Mouse (Mus musculus): ENCODE data around the gene Xpo4. TPM values are rescaled to one million over a fixed set of nuclear protein-coding genes. Genes with fewer than 3 reads are reported as not detected.
"Not testable (repeated sequence)": the region's sequence is repeated elsewhere in the genome, so short reads cannot be mapped to it uniquely, and the experiment has no call there.

Gene Xpo4
- total RNA-seq, 2 experiments from 2014 or later, result 11.6 to 12.8 TPM

GRCm38 (mm10) chr14:57686647-57687046, 21.4 kb upstream of the Xpo4 start:
- intact Hi-C loops (cut with DNase I), result no loop called here
- no peak for DNase-seq

DNA sequence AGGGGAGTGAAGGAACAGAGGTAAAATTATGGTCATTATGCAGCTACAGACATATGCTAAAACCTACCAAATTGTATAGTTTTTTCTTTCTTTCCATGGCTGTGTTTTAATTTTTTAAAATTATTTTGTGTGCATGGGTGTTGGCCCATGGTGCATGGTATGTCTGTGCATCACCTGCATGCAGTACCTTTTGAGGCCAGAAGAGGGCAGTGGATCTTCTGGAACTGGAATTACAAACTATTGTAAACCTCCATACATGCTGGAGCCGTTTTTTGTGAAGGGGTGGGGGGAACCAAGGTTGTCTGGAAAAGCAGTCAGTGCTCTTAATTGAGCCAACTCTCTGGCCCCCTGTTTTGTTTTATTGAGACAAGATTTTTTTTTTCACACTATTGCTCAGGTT, 19.3 kb upstream of the Xpo4 start:
- peak; percentile 69 to 81 for DNase-seq
- intact Hi-C loops (cut with DNase I), result loop anchor here (5.0 kb wide), 4 partner anchors 113 to 1428 kb away; partner anchors contain the start of genes Mrpl57, Sap18 and Ska3

- DNase-seq, result no peak
- intact Hi-C loops (cut with DNase I), result loop anchor here (5.0 kb wide), 4 partner anchors 115 to 1430 kb away; partner anchors contain the start of genes Mrpl57, Sap18 and Ska3
Observed at GRCm38 (mm10) chr14:57682751-57683150, 17.5 kb upstream of the Xpo4 start.

DNA sequence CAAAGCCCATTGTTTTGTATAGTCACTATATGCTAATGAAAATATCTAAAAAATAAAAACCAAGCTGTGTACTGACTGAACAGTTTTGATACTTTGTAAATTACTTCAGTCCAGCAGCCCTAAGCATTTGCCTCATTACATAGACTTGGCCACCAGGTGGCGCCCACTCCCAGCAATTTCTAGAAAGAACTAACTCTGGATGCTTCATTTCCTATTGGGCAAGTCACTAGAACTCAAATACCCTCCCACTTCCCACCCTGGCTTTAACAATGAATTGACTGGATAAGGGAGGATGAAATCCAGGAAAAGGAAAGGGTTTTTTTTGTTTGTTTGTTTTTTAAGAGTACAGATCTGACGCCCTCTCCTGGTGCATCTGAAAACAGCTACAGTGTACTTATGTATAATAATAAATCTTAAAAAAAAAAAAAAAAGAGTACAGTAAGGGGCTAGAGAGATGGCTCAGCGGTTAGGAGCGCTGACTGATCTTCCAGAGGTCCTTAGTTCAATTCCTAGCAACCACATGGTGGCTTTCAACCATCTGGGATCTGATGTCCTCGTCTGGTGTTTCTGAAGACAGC, 14.8 kb upstream of the Xpo4 start:
- intact Hi-C loops (cut with DNase I), result loop anchor here (1.0 to 5.0 kb wide), 5 partner anchors 117 to 1432 kb away; partner anchors contain the start of genes Mrpl57, Sap18 and Ska3

GRCm38 (mm10) chr14:57679523-57679922, 14.3 kb upstream of the Xpo4 start:
- intact Hi-C loops (cut with DNase I), result no loop called here

More for the DNA sequence above, 14.8 kb upstream of the Xpo4 start:
- peak; percentile 89 to 90 for DNase-seq

GRCm38 (mm10) chr14:57675481-57675880, 10.3 kb upstream of the Xpo4 start:
- intact Hi-C loops (cut with DNase I), result no loop called here
- no peak for DNase-seq

More at GRCm38 (mm10) chr14:57679523-57679922, 14.3 kb upstream of the Xpo4 start:
- DNase-seq, result no peak

DNA sequence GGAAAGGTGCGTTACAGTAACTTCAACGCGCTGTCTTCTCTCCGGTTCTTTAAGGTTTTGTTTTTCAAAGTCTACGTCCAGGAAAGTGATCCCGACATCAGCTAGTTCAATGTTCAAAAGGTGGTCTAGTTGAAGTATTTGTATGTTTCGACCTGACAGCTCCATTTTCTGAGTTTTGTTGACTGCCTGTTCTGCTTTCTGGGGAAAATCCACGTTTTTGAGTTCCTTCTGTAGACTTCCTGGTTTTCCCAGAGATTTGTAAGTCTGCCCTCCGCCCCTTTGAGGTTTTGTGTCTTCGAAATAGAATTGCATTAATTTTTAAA, 359 bp upstream of the Xpo4 start:
- no peak for DNase-seq
- intact Hi-C loops (cut with DNase I), result no loop called here

GRCm38 (mm10) chr14:57664311-57664821, 864 bp downstream of the Xpo4 start:
- intact Hi-C loops (cut with DNase I), result no loop called here
- DNase-seq, result no peak

DNA sequence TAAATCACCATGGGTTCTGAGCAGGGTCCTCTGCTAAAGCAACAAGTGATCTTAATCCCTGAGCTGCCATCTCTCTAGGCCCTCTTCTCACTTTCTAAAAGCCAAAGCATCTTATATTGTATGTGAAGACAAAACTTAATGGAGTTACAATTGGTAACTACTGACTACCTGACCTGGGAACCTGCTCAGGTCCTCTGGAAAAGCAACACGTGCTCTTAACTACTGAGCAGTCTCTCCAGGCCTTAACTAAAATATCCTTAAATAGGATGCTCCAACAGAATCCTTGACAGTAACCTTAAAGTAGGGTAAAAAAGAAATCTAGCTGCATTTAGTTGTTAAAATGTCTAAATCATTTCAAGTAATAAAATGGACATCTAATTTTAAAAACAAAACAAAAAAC, 1.6 kb downstream of the Xpo4 start:
- intact Hi-C loops (cut with DNase I), result no loop called here
- DNase-seq, result no peak

- intact Hi-C loops (cut with DNase I), result no loop called here
- DNase-seq, result no peak
Observed at GRCm38 (mm10) chr14:57658301-57658700, 6.9 kb downstream of the Xpo4 start.

GRCm38 (mm10) chr14:57657500-57657899, 7.7 kb downstream of the Xpo4 start:
- intact Hi-C loops (cut with DNase I), result no loop called here
- no peak for DNase-seq

DNA sequence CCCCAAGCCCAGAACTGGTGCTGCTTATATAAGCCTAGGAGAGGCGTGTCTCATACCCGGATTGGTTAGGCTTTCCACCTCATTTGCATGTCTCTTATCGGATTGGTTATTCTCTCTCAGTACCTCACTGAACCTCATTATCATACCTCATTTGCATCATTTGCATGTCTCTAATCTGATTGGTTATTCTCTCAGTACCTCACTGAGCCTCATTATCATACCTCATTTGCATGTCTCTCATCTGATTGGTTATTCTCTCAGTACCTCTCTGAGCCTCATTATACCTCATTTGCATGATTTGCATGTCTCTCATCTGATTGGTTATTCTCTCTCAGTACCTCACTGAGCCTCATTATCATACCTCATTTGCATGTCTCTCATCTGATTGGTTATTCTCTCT, 8.7 kb downstream of the Xpo4 start:
- DNase-seq; intact Hi-C loops (cut with DNase I): not testable (repeated sequence)

DNA sequence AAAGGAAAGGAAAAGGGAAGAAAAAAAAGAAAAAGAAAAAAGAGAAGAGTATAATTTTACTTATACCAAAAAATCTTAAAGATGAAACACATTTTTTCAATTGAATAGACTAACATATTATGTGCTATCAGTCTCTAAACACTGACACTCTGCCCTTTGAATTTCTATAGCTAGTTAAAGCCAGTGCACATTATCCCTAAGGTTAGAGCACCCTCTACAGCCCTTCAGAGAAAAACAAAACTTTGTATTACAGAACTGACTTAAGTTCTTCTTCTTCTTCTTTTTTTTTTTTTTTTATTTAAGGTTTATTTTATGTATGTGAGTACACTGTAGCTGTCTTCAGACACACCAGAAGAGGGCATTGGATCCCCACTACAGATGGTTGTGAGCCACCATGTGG, 15.7 kb downstream of the Xpo4 start:
- intact Hi-C loops (cut with DNase I), result loop anchor here (5.0 kb wide), 1 partner anchor 277 kb away; no protein-coding TSS in a partner anchor
- DNase-seq, result no peak

DNA sequence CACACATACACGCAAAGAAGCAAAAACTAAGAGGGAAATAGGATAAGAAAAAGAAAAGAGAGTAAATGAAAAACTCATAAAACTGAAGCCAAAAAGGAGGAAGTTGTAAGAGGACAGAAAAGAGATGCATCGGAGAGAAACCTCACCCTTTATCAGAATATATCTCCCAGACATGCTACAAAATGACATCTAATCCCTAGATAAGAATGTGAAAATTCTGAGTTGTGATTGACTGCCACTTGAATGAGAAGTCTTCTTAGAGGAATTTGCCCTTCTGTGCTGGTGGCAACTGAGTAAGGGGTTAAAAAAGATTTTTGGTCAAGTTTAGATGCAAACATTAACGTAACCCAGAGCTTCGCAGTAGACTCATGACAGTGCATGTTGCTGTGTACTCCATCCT, 19.1 kb downstream of the Xpo4 start:
- no peak for DNase-seq
- intact Hi-C loops (cut with DNase I), result loop anchor here (5.0 kb wide), 1 partner anchor 274 kb away; no protein-coding TSS in a partner anchor

- DNase-seq, result peak; percentile 12 to 21
- intact Hi-C loops (cut with DNase I), result no loop called here
Observed at GRCm38 (mm10) chr14:57639153-57639552, 26.1 kb downstream of the Xpo4 start.

DNA sequence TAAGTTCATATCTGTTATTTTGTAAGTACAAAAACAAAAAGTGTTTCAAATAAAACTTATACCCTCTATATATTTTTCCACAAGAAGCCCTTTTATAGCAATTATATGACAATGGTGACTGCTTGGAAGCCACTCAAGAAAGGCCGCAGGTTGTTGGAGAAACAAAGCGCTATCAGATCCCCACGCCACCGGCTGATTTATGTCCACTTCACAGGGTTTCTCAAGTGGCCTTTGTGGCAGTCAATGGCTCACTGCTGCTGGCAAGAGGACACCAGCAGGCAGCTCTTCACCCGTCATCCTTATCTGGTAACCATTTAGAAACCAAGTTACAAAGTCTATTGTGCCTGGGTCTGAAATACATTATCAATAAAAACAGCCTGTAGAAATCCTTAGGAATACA, 31.1 kb downstream of the Xpo4 start:
- intact Hi-C loops (cut with DNase I), result no loop called here
- no peak for DNase-seq

DNA sequence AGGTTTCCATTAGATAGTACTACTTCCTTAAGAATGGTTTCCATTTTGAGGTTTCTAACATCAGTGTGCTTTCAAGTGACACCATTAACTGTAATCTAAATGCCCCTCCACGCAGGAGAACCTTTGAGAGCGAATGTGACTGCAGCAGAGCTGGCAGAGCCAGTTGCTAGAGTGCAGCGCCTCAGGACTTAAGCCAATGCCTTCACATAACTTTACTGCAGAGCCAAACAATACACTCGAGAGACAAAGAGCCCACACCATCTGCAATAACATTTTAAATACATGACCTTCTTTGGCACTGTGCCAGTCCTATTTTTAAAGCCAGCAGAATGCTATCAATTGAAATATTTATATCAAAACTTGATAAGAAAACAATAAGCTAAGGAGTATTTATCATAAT, 35.6 kb downstream of the Xpo4 start:
- DNase-seq, result peak in 1 of 2 experiments; percentile 28
- intact Hi-C loops (cut with DNase I), result no loop called here

DNA sequence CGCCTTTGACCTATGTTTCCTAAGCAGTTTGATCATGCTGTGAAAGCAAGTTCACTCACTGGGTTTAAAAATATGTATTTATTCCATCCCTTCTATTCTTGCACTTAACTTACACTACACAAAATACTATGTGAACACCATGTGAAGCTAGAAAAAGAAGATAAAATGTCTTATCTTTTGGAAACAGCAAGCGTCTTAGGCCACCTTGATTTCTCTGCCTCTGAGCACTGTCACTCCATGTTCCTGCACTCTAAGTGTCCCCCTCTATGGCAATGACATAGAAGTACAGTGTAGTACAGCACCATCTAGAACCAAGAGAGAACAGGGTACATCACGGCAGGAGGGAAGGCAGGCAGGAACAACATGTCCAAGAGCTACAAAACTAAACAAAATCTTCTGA, 42.3 kb downstream of the Xpo4 start:
- DNase-seq, result no peak
- intact Hi-C loops (cut with DNase I), result no loop called here

GRCm38 (mm10) chr14:57621699-57622098, 43.5 kb downstream of the Xpo4 start:
- intact Hi-C loops (cut with DNase I), result no loop called here
- DNase-seq, result no peak

DNA sequence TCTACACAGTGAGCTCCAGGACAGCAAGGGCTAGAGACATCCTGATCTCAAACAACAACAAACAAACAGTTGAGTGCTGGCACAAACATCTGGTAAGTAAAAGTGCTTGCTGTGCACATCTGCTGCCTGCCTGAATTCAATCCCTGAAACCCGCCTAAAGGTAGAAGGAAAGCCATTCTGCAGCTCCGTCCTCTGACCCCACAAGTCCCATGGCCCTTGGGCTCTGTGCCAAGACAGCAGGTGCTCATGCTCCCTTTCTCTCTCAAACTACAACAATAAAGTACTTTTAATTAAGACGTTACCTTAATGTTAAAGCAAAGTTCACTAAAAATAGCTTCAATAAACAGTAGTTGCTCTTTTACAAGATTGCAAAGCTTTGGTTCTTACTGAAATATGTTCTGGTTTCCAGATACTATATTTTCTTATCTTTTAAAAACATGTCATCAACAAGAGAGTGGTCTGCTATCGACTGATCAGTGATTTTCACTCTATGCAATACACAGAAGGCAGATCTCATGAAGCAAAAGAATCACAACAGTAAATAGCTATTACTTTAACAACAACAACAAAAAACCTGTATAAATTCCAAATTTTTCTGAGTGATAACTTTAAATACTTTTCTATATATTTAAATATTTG, 44.5 kb downstream of the Xpo4 start:
- DNase-seq, result no peak
- intact Hi-C loops (cut with DNase I), result no loop called here

DNA sequence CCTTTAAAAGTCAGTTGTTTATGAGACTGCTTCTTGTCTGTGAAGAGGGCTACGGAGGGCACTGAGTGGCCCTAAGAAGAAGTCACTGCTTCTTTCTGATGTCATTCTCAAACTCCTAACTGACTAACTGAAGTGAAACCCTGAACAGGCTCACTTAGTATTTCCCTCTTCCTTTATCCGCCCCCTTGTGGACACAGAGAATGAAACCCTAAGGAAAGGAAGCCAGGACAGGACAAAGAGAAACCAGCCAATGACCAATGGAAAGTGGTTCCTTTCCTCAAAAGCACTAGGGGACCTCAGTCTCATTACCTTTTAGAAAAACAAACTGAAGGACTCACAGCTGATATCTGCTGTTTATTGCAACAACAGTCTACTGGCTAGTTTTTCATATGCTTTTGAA, 45.7 kb downstream of the Xpo4 start:
- intact Hi-C loops (cut with DNase I), result loop anchor here (2.0 to 5.0 kb wide), 3 partner anchors 47 to 247 kb away; partner anchors contain the start of gene Eef1akmt1
- peak; percentile 16 to 69 for DNase-seq

DNA sequence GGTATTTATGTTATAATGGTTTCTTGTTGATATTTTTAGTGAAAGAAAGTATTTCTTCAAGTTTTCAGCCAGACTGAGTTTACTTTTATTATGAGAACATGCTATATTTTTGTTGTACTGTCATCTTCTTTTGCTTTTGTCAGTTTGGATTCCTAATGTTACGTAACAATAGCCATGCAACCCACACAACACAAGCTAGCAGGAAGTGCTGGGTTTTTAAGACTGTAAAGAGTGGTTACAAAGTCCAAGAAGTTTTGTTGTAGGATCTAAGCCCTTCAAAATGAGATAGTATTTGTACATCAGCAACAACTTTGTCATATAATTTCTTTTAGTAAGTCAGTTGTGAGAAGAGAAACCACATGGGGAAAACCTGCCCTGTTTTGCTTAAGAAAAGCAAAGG, 47.6 kb downstream of the Xpo4 start:
- no peak for DNase-seq
- intact Hi-C loops (cut with DNase I), result loop anchor here (2.0 to 5.0 kb wide), 3 partner anchors 45 to 245 kb away; partner anchors contain the start of gene Eef1akmt1
